Comparison of ENCODE assay signal across 20 mouse cellular contexts in the genomic region with DNA sequence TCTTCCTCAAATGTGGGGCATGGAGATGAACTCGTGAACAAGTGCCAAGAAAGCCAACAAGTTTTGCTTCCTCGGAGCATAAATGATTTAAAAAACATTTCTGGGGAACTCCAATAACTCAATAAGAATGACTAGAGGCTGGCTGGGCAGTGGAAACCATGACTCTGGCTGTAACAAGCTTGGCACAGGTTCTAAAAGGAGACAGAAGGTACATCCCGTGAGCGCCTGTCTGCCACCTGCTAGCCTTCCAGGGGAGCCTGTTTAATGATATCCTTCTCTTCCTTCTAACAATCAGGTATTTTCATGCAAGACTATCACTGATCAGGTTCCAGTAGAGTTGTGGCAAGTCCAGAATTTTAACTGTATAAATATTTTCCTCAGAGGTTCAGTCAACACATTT. TPM values are rescaled to one million over a fixed set of nuclear protein-coding genes. Genes with fewer than 3 reads are reported as not detected.
"Had no signal": no experiment of that assay in that cellular context is flagged by ENCODE, and none has a peak within 500 bp of the region (broad histone marks: within the 10 kb centered on the region; RNA-seq: fewer than 3 reads in every experiment).

No protein-coding gene starts in this region.

- H3K27ac ChIP-seq: layer of hippocampus, adult 2 months; limb, embryonic 10.5 days; liver, embryonic 15.5 days; midbrain, embryonic 10.5 days; midbrain, embryonic 15.5 days; neural tube, embryonic 13.5 days had no signal

- DNase-seq: kidney, adult 8-10 months; kidney, postnatal 10 days; kidney, postnatal 4 days; lung, adult 2 months; lung, postnatal 36 days; retina, postnatal 1 day; right cerebral cortex, postnatal 4 days; spleen, adult 18-20 months; thymus, adult 18-20 months; thymus, postnatal 36 days had no signal

- ATAC-seq: lung, postnatal 0 days; midbrain, embryonic 15.5 days had no signal

- H3K9me3 ChIP-seq: limb, embryonic 10.5 days; liver, embryonic 15.5 days; midbrain, embryonic 10.5 days; midbrain, embryonic 15.5 days; neural tube, embryonic 13.5 days had no signal

- H3K4me1 ChIP-seq: limb, embryonic 10.5 days had no signal

- H3K4me2 ChIP-seq: liver, embryonic 11.5 days; liver, embryonic 15.5 days; midbrain, embryonic 15.5 days; neural tube, embryonic 13.5 days had no signal

- H3K27me3 ChIP-seq: liver, embryonic 15.5 days; midbrain, embryonic 15.5 days; neural tube, embryonic 13.5 days had no signal

- H3K36me3 ChIP-seq: limb, embryonic 10.5 days; midbrain, embryonic 10.5 days; midbrain, embryonic 15.5 days; neural tube, embryonic 13.5 days had no signal

- H3K9ac ChIP-seq: liver, embryonic 15.5 days; midbrain, embryonic 15.5 days; neural tube, embryonic 13.5 days had no signal

- H3K4me3 ChIP-seq: layer of hippocampus, adult 2 months; limb, embryonic 10.5 days; liver, embryonic 15.5 days; midbrain, embryonic 10.5 days; midbrain, embryonic 15.5 days; neural tube, embryonic 13.5 days had no signal

RNA-seq across cellular contexts. Expression of a gene that starts 58.6 kb away (rescaled TPM):
- total RNA-seq: layer of hippocampus, adult 2 months; left cerebral cortex, postnatal 14 days; megakaryocyte progenitor cell, adult 5-6 weeks had no signal
- polyA plus RNA-seq: limb, embryonic 10.5 days; liver, embryonic 11.5 days; liver, embryonic 15.5 days; midbrain, embryonic 10.5 days had no signal
